Mouse (Mus musculus) hindlimb bud, embryonic 11.5 days (tissue): ENCODE measurements around the gene Pdhb.
A peak's percentile ranks its signal among the peaks of the same experiment; 100 is the strongest.

ENCODE experiments used
- DNase-seq: peaks from one replicate; pipeline ENCODE4 v3.0.0-alpha.2; 2012; ENCODE audit warnings: low read depth, low spot score; ENCODE audit errors: extremely low spot score

The Pdhb gene

GRCm38 (mm10) chr14:8172507-8173410 lies at the start of gene Pdhb:
TSS of gene Pdhb (minus strand) at chr14:8173025.
- peak; percentile 88 for DNase-seq

- DNase-seq: no peak
Measured at GRCm38 (mm10) chr14:8222561-8222960, 49.7 kb upstream of the Pdhb start.

- DNase-seq: no peak
Measured at GRCm38 (mm10) chr14:8220912-8221311, 48.1 kb upstream of the Pdhb start.

- DNase-seq: no peak
Measured at GRCm38 (mm10) chr14:8220306-8220705, 47.5 kb upstream of the Pdhb start.

GRCm38 (mm10) chr14:8219876-8220275 lies 47.1 kb upstream of the Pdhb start:
- DNase-seq: no peak

GRCm38 (mm10) chr14:8218730-8219380 lies 46.0 kb upstream of the Pdhb start:
- DNase-seq: no peak

- no peak for DNase-seq
Measured at GRCm38 (mm10) chr14:8218238-8218637, 45.4 kb upstream of the Pdhb start.

- DNase-seq: no peak
Measured at GRCm38 (mm10) chr14:8216100-8216499, 43.3 kb upstream of the Pdhb start.

GRCm38 (mm10) chr14:8215208-8215778 lies 42.5 kb upstream of the Pdhb start:
- no peak for DNase-seq

GRCm38 (mm10) chr14:8214299-8215207 lies 41.7 kb upstream of the Pdhb start:
- no peak for DNase-seq

GRCm38 (mm10) chr14:8213803-8214224 lies 41.0 kb upstream of the Pdhb start, which contains the start of gene Kctd6:
TSS of gene Kctd6 (plus strand) at chr14:8214140.
- peak; percentile 54 for DNase-seq

GRCm38 (mm10) chr14:8212996-8213395 lies 40.2 kb upstream of the Pdhb start:
- DNase-seq: no peak

- no peak for DNase-seq
Measured at GRCm38 (mm10) chr14:8209896-8210295, 37.1 kb upstream of the Pdhb start.

- no peak for DNase-seq
Measured at GRCm38 (mm10) chr14:8208876-8209275, 36.1 kb upstream of the Pdhb start.

GRCm38 (mm10) chr14:8207543-8207942 lies 34.7 kb upstream of the Pdhb start:
- DNase-seq: no peak

GRCm38 (mm10) chr14:8207105-8207504 lies 34.3 kb upstream of the Pdhb start:
- DNase-seq: no peak

- no peak for DNase-seq
Measured at GRCm38 (mm10) chr14:8206179-8206910, 33.5 kb upstream of the Pdhb start.

GRCm38 (mm10) chr14:8201715-8202114 lies 28.9 kb upstream of the Pdhb start:
- no peak for DNase-seq

- no peak for DNase-seq
Measured at GRCm38 (mm10) chr14:8200769-8201168, 27.9 kb upstream of the Pdhb start.

- no peak for DNase-seq
Measured at GRCm38 (mm10) chr14:8192727-8193126, 19.9 kb upstream of the Pdhb start.
